Mouse (Mus musculus): ENCODE results near the gene Rpl26.
A peak's percentile ranks its signal among the peaks of the same experiment; 100 is the strongest.
"Not testable (repeated sequence)": the region's sequence is repeated elsewhere in the genome, so short reads cannot be mapped to it uniquely, and the experiment has no call there.

Rpl26 gene

GRCm38 (mm10) chr11:68924749-68925148 lies 23.4 kb downstream of the Rpl26 start:
- no peak for DNase-seq

DNA sequence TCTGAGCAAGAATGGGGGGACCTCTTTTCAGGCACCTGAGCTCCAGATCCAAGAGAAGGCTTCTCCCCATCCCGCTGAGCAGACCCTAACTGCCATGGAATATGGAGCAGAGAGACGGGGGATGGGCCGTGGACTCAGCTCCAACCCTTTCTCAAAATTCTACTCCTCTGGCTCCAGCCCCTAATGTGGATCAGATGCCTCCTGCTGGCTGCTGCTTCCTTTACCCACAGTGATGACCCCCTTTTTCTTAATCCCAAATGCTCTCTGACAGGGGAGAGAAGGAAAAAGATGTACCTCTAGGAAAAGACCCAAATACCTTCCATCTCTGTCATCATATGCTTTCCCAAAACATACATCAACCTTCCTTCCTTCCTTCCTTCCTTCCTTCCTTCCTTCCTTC lies 25.6 kb downstream of the Rpl26 start, which contains the start of gene Odf4:
Odf4 (minus strand) TSS at position 101 of the 400 bp plus-strand sequence.
- no peak for DNase-seq

GRCm38 (mm10) chr11:68929947-68930346 lies 28.6 kb downstream of the Rpl26 start:
- DNase-seq: no peak

GRCm38 (mm10) chr11:68933885-68934507 lies 32.6 kb downstream of the Rpl26 start:
- no peak for DNase-seq

GRCm38 (mm10) chr11:68936951-68937350 lies 35.6 kb downstream of the Rpl26 start:
- not testable (repeated sequence) for DNase-seq

GRCm38 (mm10) chr11:68939451-68940304 lies 38.3 kb downstream of the Rpl26 start:
- peak; percentile 97 for DNase-seq

GRCm38 (mm10) chr11:68940516-68940915 lies 39.1 kb downstream of the Rpl26 start:
- DNase-seq: peak; percentile 95

DNA sequence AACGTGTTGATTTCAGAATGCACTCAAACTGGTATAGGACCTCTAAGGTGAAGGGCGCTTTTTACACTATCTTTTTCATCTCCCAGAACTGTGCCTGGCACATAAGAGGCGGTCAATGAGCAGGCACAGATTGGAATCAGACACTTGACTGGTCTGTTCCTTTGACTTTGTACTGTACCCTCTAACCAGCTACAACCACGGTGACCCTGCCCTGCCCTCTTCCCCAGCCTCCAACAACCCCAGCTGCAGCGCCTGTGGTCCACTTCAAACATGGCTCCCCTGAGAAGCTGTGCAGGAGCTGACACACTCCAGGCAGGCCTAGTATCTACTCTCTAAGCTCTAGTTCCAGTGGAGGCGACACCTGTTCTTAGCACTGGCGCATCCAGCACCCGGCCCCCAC lies 41.3 kb downstream of the Rpl26 start:
- DNase-seq: peak; percentile 80

DNA sequence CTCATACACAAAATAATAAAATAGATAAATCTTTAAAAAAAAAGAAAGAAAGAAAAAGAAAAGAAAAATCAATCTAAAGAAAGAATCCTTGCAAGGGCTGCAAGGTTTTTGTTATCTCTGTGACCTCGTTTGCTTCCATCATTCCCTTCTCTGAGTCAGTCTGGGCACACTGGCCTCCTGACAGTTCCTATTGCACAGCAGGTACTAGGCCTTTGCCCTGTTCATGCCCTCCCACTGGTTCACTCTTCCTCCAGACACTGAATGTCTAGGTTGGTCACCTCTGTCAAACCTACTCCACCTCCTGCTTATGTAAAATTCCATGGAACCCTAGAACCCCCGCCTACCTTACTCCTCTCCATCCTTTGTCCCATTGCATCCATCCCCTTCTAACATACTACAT lies 43.9 kb downstream of the Rpl26 start:
- no peak for DNase-seq

DNA sequence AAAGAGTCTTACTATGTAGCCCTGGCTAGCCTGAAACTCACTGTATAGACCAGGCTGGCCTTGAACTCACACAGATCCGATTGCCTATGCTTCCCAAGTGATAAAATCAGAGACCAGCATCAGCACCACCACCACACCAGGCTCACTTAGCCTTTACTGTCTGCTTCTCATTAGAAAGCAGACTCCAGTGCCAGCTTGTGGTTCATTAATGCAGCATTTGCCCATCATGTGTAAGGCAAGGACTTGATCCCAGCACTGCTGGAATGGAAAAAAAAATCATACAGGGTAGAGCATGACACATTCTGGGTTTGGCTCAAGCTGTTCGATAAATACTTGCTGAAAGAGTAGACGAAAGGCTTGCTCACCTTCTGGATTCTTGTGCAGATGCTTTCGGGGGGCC lies 44.6 kb downstream of the Rpl26 start:
- no peak for DNase-seq

DNA sequence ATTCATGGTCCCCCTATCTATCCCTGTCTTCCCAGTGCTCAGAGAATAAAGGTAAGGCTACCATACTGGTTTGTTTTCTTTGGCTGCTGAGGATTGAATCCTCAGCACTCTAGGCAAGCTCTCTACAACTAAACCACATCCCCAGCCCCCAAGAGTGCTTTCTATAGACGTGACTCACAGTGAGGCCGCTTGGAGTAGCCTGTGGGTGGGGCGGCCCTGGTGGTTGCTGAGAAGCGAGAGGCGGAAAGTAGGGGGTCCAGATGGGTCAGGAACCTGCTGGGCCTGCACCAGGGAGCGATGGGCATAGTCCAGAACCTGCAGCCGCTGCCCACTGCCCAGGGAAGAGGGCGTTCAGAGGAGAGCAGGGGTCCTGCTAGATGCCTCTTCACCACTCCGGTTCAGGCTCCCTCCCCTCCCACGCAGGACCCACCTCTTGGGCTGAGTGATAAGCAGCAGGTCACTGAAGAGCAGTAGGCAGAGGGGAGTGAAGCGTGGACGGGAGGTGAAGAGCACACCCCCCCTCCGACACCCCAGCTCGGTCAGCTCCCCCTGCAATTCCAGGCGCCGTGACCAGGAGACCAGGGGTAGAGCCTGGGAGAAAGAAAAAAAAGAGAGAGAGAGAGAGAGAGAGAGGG lies 45.5 kb downstream of the Rpl26 start:
- no peak for DNase-seq

DNA sequence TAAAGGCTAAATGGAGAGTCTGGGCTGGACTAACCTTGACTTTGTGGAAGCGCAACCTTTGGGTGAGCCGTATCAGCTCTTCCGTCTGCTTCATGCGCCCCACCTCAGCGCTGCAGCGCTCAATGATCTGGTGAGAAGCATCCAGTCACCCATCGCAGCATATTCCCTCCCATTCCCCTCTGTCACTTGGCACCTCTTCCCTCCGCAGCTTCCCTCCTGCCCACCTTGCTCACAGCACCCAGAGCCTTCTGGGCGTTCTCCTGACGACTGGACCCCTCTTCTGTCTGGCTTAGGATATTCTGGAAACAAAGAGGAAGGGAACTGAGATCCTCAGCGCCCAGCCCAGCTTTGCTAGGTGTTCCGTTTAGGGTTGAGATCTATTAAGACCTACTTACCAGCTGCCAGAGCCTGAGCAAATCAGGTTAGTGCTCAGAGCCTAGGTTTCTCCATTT lies 46.2 kb downstream of the Rpl26 start:
- no peak for DNase-seq

GRCm38 (mm10) chr11:68953903-68954302 lies 52.5 kb downstream of the Rpl26 start:
- DNase-seq: no peak

DNA sequence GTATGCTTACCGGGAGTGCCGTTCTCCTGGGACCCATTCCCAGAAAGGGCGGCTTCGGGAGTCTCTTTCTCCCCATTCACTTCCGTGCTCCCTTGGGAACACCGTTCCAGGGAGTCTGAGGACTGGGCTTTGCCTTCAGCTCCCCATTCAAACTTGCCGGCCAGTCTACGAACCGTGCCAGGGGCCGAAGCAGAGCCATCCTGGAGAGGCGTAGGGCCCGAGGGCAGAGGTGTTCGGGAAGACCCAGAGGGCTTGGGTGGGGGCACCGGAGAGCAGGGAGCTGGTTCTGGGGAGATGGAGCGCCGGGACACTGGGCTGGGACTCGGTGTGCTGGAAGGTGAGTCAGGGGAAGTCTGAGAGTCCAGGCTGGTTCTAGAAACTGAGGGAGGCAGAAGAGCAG lies 53.0 kb downstream of the Rpl26 start:
- DNase-seq: no peak

GRCm38 (mm10) chr11:68955473-68955872 lies 54.1 kb downstream of the Rpl26 start:
- DNase-seq: no peak

DNA sequence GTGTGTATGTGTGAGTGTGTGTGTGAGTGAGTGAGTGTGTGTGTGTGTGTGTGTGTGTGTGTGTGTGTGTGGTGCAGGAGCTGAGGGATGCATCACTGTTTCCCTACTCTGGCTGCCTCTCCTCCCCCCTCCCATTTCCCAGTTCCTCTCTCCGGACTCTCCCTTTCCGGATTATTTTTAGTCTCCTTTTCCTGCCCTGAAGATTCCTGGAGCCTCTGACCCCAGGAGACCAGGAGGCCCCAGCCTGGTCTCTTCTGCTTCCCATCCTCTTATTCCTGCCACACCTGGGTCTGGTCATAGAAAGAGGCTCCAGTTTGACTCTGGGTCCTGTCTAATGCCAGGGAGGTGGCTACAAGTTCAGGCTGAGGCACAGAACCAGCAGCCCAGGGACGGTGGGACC lies 54.7 kb downstream of the Rpl26 start:
- DNase-seq: peak; percentile 57
